Mouse (Mus musculus): Measurements from ENCODE around the gene Pea15a. TPM values are rescaled to one million over a fixed set of nuclear protein-coding genes. Genes with fewer than 3 reads are reported as not detected.
A peak's percentile ranks its signal among the peaks of the same experiment; 100 is the strongest.

The Pea15a gene
- polyA plus RNA-seq, 1 experiment from 2014 or later, result 415 TPM

DNA sequence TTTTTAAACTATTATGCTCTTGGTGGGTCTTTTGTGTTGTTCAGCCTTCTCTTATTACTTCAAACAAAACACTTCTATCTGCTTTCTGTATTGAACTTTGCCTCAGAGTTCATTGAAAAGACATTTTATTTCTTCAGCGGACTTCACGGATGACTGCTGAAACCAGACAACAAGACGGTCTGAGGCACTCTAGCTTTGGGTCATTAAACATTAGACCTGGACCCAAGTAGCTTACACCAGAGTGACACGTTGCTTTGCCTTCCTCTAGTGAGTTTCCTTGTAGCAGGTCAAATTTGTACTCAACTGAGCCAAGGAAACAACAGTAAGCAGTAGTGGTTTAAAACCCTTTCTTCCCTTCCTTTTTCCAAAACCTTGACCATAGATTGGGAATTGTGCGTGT lies 38.7 kb downstream of the Pea15a start:
- H3K27me3 ChIP-seq (replicated peaks), result no peaks in the 10 kb centered on the region
- H3K4me1 ChIP-seq, result peaks cover 4% of the 10 kb centered on the region; the same call in 1 of the 2 replicates

DNA sequence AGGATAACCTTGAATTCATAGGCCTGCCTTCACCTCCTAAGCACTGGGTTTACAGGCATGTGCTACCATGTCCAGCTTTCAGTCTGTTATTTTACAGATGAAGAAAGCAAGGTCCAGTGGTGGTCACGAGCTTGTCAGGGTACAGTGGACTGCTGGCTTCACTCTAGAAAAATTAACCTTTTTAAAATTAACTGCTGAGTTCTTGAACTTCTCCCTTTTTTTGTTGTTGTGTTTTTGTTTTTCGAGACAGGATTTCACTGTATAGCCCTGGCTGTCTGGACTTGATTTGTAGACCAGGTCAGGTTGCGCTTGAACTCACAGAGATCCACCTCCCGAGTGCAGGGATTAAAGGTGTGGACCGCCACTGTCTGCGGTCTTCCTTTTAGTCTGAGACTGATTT lies 43.6 kb downstream of the Pea15a start:
- Histone ChIP-seq H3K4me1 (peaks cover 3% of the 10 kb centered on the region; the same call in 1 of the 2 replicates), H3K27ac (replicated peaks) (no peak overlapping the region), H3K9me3 (replicated peaks) (no peaks in the 10 kb centered on the region), H3K4me2 (no peak overlapping the region), H3K27me3 (replicated peaks) (no peaks in the 10 kb centered on the region), H3K36me3 (peaks cover 22% of the 10 kb centered on the region), H3K4me3 (replicated peaks) (no peak overlapping the region), H3K9ac (replicated peaks) (no peak overlapping the region)
- WGBS, result 80% methylated on average over 6 of the region's 6 CpGs
- ATAC-seq (ENCODE audit: low FRiP score), result no peak

More for the DNA sequence above, 38.7 kb downstream of the Pea15a start:
- Histone ChIP-seq H3K4me3 (replicated peaks) (no peak overlapping the region), H3K9me3 (replicated peaks) (no peaks in the 10 kb centered on the region), H3K27ac (replicated peaks) (no peak overlapping the region), H3K9ac (replicated peaks) (no peak overlapping the region), H3K4me2 (no peak overlapping the region), H3K36me3 (peaks cover 52% of the 10 kb centered on the region)
- 64% methylated on average over 5 of the region's 5 CpGs for WGBS
- ATAC-seq (ENCODE audit: low FRiP score), result no peak

DNA sequence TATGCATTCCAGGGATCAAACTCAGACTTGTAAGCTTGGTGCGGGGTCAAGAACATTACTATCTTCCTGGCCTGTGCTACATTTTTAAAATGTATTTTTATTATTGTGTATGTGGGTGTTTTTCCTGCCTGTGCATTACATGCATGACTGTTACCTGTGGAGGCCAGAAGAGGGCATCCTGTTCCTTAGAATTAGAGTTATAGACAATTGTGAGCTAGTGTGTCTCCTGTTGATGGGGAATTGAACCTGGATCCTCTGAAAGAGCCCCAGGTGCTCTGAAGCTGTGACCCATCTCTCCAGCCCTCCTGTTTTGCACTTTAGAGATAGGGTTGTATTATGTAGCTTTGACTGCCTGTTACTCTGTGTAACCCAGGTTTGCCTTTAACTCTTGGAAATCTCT lies 44.6 kb downstream of the Pea15a start:
- H3K4me1 ChIP-seq, result peaks cover 3% of the 10 kb centered on the region; the same call in 1 of the 2 replicates
- no peak overlapping the region for H3K9ac ChIP-seq (replicated peaks)
- no peak overlapping the region for H3K4me2 ChIP-seq
- peak; percentile 72; the same call in 1 of the 2 replicates for ATAC-seq (ENCODE audit: low FRiP score)
- H3K4me3 ChIP-seq (replicated peaks), result no peak overlapping the region
- H3K36me3 ChIP-seq, result peaks cover 16% of the 10 kb centered on the region
- 97% methylated on average over 1 of the region's 1 CpGs for WGBS
- H3K27ac ChIP-seq (replicated peaks), result no peak overlapping the region
- no peaks in the 10 kb centered on the region for H3K9me3 ChIP-seq (replicated peaks)
- H3K27me3 ChIP-seq (replicated peaks), result no peaks in the 10 kb centered on the region

DNA sequence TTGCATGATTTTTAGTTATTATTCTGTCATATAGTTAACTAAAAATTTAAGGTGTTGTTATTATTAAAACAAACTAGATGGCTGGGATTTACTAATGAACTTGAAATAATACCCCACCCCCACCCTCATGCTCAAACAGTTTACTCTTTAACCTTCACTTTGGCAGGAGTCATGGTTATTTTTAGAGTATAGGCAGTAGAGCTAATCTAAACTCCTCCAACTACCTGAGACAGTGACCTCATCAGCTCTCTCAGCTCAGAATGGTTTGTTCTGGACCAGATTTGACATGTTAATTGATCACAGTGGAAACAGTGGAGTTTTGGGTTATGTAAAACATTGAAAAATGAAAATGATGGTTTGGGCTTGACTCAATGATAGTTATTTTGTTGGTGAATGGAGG lies 46.1 kb downstream of the Pea15a start:
- ATAC-seq (ENCODE audit: low FRiP score), result no peak
- Histone ChIP-seq H3K9me3 (replicated peaks) (no peaks in the 10 kb centered on the region), H3K36me3 (peaks cover 9% of the 10 kb centered on the region), H3K4me2 (no peak overlapping the region), H3K4me1 (peaks cover 3% of the 10 kb centered on the region; the same call in 1 of the 2 replicates), H3K27ac (replicated peaks) (no peak overlapping the region), H3K9ac (replicated peaks) (no peak overlapping the region), H3K27me3 (replicated peaks) (no peaks in the 10 kb centered on the region), H3K4me3 (replicated peaks) (no peak overlapping the region)

DNA sequence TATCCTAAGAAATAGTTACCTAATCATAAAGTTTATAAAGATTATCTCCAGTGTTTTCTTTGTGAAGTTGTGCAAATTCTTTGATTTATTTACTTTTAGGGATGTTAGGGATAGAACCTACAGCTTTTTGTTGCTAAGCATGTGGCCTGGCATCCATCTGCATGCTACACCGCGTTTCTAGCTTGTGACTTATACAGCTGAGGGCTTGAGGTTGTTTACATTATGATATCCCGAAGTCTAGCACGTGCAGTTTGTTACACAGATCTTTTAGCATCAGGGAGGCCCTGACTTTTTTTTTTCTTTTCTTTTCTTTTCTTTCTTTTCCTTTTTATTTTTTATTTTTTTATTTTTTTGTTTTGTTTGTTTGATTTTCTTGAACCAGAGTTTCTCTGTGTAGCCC lies 46.6 kb downstream of the Pea15a start:
- WGBS, result 80% methylated on average over 4 of the region's 4 CpGs
- Histone ChIP-seq H3K27ac (replicated peaks) (no peak overlapping the region), H3K9ac (replicated peaks) (no peak overlapping the region), H3K27me3 (replicated peaks) (no peaks in the 10 kb centered on the region), H3K4me1 (peaks cover 3% of the 10 kb centered on the region; the same call in 1 of the 2 replicates), H3K36me3 (peaks cover 9% of the 10 kb centered on the region), H3K4me2 (no peak overlapping the region), H3K4me3 (replicated peaks) (no peak overlapping the region), H3K9me3 (replicated peaks) (no peaks in the 10 kb centered on the region)
- no peak for ATAC-seq (ENCODE audit: low FRiP score)

DNA sequence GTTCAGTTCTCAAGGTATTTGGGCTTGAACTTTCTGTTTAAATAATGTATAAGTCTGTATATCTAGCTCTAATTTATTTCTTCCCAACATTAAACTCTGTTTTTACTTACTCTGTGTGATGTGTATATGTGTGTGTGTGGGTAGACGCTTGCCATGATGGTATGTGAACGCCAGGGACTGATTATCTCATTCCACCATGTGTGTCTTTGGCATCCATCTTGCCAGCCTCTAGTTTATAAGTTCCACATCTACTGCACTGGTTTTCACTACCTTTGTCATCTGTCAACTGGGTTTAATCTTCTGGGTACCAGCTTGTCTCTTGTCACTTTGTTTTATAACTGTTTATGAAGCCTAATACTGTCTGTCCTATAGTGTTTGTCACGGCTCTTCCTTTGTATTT lies 51.1 kb downstream of the Pea15a start:
- Histone ChIP-seq H3K9me3 (replicated peaks) (no peaks in the 10 kb centered on the region), H3K4me2 (no peak overlapping the region), H3K4me3 (replicated peaks) (no peak overlapping the region), H3K9ac (replicated peaks) (no peak overlapping the region), H3K27me3 (replicated peaks) (no peaks in the 10 kb centered on the region), H3K27ac (replicated peaks) (no peak overlapping the region), H3K4me1 (peaks cover 8% of the 10 kb centered on the region; the same call in 1 of the 2 replicates), H3K36me3 (peaks cover 40% of the 10 kb centered on the region)
- ATAC-seq (ENCODE audit: low FRiP score), result no peak
- WGBS, result 94% methylated on average over 3 of the region's 3 CpGs

DNA sequence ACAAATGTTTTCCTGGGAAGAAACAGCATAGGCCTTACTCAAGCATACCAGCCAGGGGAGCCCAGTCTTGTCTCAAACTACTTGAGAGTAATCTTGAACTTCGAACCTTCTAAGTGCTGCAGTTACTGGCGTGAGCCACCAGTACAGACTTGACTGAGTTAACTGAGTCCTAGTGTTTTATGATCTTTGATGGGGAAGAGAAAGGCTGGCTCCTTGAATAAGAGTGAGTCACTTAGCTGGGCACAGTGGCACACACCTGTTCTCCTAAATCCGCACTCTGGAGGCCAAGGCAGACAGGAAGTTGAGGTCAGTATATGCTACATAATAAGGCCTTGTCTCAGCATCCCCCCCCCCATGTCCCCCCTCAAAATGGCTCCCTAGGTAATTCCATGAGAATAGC lies 52.1 kb downstream of the Pea15a start:
- peaks cover 41% of the 10 kb centered on the region for H3K36me3 ChIP-seq
- H3K4me3 ChIP-seq (replicated peaks), result no peak overlapping the region
- WGBS, result 88% methylated on average over 3 of the region's 3 CpGs
- no peaks in the 10 kb centered on the region for H3K9me3 ChIP-seq (replicated peaks)
- H3K4me1 ChIP-seq, result peaks cover 16% of the 10 kb centered on the region
- no peak overlapping the region for H3K27ac ChIP-seq (replicated peaks)
- ATAC-seq (ENCODE audit: low FRiP score), result no peak
- H3K4me2 ChIP-seq, result no peak overlapping the region
- H3K9ac ChIP-seq (replicated peaks), result no peak overlapping the region
- no peaks in the 10 kb centered on the region for H3K27me3 ChIP-seq (replicated peaks)

DNA sequence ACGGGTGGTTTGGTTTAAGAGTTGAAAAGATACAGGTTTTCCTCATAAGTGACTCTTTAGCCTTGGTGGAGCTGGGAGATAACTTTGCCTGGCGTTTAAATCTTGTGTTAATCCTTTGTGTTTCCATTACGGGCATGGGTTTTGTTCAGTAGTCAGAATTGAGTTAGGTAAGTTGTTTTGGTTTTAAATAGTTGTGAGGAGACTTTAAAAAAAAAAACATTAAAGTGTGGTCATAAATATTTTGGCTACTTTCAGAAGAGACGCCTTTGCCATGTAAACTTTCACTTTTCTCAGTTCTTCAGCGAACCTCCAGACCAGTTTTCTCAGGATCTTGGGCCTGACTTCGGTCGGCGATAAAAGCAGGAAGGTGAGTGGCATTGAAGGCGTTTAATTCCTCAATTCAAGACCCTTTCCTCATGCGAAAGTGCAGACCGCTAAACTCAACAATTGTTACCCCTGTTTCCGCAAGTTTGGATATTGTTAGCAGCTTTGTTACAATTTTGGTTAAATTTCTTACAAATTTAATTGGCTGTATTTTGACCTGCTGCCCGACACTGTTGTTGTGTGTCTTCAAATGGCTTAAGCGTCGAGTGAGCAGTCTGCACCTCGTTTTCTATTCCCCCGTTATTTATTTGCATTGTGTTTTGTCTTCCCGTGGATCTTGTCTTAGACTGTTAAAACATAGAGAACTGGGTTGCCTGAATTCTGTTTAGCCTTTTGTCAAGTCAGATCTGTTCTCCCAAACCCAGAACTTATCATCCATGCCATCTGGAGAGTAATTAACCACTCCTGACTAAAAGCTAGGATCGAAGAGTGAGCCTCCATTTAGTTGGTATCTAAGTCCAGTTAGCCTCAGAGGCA lies 57.4 kb downstream of the Pea15a start:
- WGBS, result 17% methylated on average over 19 of the region's 19 CpGs
- H3K27me3 ChIP-seq (replicated peaks), result no peaks in the 10 kb centered on the region
- peak overlapping the region; percentile 66 for H3K4me2 ChIP-seq
- no peaks in the 10 kb centered on the region for H3K9me3 ChIP-seq (replicated peaks)
- H3K4me3 ChIP-seq (replicated peaks), result peak overlapping the region; percentile 73
- H3K27ac ChIP-seq (replicated peaks), result peak overlapping the region; percentile 92
- peak overlapping the region; percentile 95 for H3K9ac ChIP-seq (replicated peaks)
- peaks cover 28% of the 10 kb centered on the region for H3K4me1 ChIP-seq
- peaks cover 28% of the 10 kb centered on the region for H3K36me3 ChIP-seq
- no peak for ATAC-seq (ENCODE audit: low FRiP score)

DNA sequence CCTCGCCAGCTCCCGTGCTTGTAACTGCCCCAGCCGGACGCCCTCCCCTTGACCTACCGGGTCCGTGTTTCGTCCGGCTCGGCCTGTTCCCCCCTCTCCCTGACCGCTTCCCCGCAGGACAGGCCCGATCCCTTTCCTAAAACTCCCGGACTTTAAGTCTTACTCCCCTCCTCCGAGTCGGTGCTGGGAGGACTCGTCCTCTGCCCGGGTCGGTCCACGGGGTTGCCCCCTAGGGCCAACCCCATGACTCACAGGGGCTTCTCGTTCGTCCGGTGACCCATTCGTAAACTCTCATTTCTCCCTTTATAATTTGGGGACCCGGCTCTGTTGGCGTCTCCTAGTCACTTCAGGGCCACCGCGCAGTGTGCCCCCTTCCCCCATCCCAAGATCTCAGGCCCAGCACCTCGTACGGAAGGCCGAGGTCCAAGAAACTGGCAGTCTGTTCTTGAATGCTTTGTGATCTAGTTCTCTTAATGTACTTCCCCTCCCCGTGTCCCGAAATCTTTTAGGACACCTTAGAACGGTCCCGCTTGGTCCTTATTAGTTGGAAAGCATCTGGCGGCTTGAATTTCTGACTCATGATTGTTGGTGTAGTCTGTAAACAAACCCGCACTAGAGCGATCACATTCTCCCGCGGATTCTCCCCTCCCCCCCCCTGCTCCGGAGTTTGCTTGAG lies 58.2 kb downstream of the Pea15a start:
- under 1% methylated on average over 40 of the region's 40 CpGs for WGBS
- Histone ChIP-seq H3K9me3 (replicated peaks) (no peaks in the 10 kb centered on the region), H3K27me3 (replicated peaks) (no peaks in the 10 kb centered on the region), H3K4me3 (replicated peaks) (peak overlapping the region; percentile 73), H3K4me1 (peaks cover 28% of the 10 kb centered on the region), H3K36me3 (peaks cover 20% of the 10 kb centered on the region), H3K4me2 (peak overlapping the region; percentile 66), H3K9ac (replicated peaks) (peak overlapping the region; percentile 95), H3K27ac (replicated peaks) (peak overlapping the region; percentile 92)
- ATAC-seq (ENCODE audit: low FRiP score), result peak; percentile 63

DNA sequence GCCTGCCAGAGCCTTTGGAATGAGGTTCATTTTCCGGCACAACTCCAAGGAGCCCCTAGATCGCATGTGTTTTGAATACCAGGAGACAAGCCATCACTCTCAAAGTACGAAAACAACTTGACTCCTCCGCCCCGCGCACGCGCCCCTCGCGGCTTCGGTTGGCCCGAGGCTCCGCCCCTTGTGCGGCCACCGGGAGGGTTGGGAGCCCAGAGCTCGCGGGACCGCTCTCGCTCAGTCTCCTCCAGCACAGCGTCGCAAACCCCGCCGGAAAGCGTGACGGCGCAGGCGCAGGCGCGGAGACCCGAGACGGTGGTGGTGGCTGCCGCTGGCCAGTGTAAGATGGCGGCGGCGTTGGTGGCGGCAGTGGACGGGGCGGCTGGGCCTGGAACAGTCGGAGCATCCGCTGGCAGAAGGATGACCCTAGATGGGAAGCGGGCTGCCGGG lies 58.7 kb downstream of the Pea15a start, which contains the start of gene Dcaf8:
Gene Dcaf8 (plus strand): TSS at position 250 of the 444 bp plus-strand sequence.
- peak within 1 kb of the TSS; percentile 95 for H3K9ac ChIP-seq (replicated peaks)
- peak within 1 kb of the TSS; percentile 66 for H3K4me2 ChIP-seq
- H3K36me3 ChIP-seq, result peaks cover 15% of the 10 kb centered on the region
- no peaks in the 10 kb centered on the region for H3K27me3 ChIP-seq (replicated peaks)
- H3K4me3 ChIP-seq (replicated peaks), result peak within 1 kb of the TSS; percentile 73
- no peaks in the 10 kb centered on the region for H3K9me3 ChIP-seq (replicated peaks)
- H3K4me1 ChIP-seq, result peaks cover 28% of the 10 kb centered on the region
- ATAC-seq (ENCODE audit: low FRiP score), result peak; percentile 98
- WGBS, result under 1% methylated on average over 42 of the region's 42 CpGs
- peak within 1 kb of the TSS; percentile 92 for H3K27ac ChIP-seq (replicated peaks)

Measured in neural tube, embryonic 15.5 days (tissue).